Mouse (Mus musculus) heart, adult 2 months (tissue): Measurements from ENCODE around the gene Sez6.

ENCODE experiments used
- CTCF ChIP-seq: fragments of 200-600 bp; IDR thresholded peaks from 2 replicates; pipeline ENCODE4 v1.8.1; 2022; ENCODE audit warnings: antibody characterized with exemption, mild to moderate bottlenecking, moderate library complexity
- EP300 ChIP-seq: fragments of 200-500 bp; IDR thresholded peaks from 2 replicates; pipeline ENCODE4 v1.6.1; 2011; ENCODE audit warnings: low read depth, low read length, control low read depth; ENCODE audit not compliant: insufficient read depth
- POLR2A ChIP-seq: fragments of 200-500 bp; IDR thresholded peaks from 2 replicates; pipeline ENCODE4 v1.6.1; 2011; ENCODE audit warnings: mild to moderate bottlenecking, low read depth, low read length, control low read depth; ENCODE audit not compliant: insufficient read depth

GRCm38 (mm10) chr11:77927837-77928236 is 2.8 kb upstream of the Sez6 start:
- TF ChIP-seq CTCF (no peak), EP300 (no peak), POLR2A (no peak)
